Comparison of ENCODE assay signal across 22 mouse cellular contexts in genomic region chr3:103920094-103920493, GRCm38 (mm10). TPM values are rescaled to one million over a fixed set of nuclear protein-coding genes. Genes with fewer than 3 reads are reported as not detected.
DNase-seq lines count a peak whose midpoint lies in the region; ATAC-seq and TF ChIP-seq lines count a peak whose summit lies in the region.
"Had no signal": no experiment of that assay in that cellular context is flagged by ENCODE, and none has a peak within 500 bp of the region (broad histone marks: within the 10 kb centered on the region; RNA-seq: fewer than 3 reads in every experiment).

No protein-coding gene starts in this region.

- 67% methylated on average over 1 of the region's 1 CpGs for WGBS in liver, embryonic 11.5 days

- H3K27ac ChIP-seq in liver, embryonic 11.5 days (ENCODE audit: low read depth, low read length): no peak overlapping the region
- H3K27ac ChIP-seq: embryonic facial prominence, embryonic 12.5 days; heart, adult 2 months; heart, embryonic 15.5 days; hindbrain, embryonic 10.5 days; hindbrain, embryonic 14.5 days had no signal

- DNase-seq in 416B (ENCODE audit: low read depth): peak; percentile 58
- peak; percentile 12 for DNase-seq in G1E (ENCODE audit: low spot score)
- DNase-seq in liver, embryonic 11.5 days (ENCODE audit: low spot score): no peak
- no peak for DNase-seq in spleen, postnatal 4 days (ENCODE audit: low spot score in 2 of 2)
- DNase-seq in cerebellum, postnatal 25 days: no peak
- DNase-seq: adrenal gland, postnatal 14 days; B cell, adult 2 months; cerebellum, adult 18-20 months; cerebellum, postnatal 10 days; gastrocnemius, postnatal 10 days; heart, adult 2 months; heart, postnatal 14 days had no signal

- H3K9me3 ChIP-seq in G1E (replicated peaks): no peaks in the 10 kb centered on the region
- H3K9me3 ChIP-seq in liver, embryonic 11.5 days (ENCODE audit: control insufficient read depth, low read length): no peaks in the 10 kb centered on the region
- H3K9me3 ChIP-seq: embryonic facial prominence, embryonic 12.5 days; heart, embryonic 15.5 days; hindbrain, embryonic 10.5 days had no signal

- no peak overlapping the region for H3K4me2 ChIP-seq in liver, embryonic 11.5 days
- H3K4me2 ChIP-seq: embryonic facial prominence, embryonic 12.5 days; heart, embryonic 11.5 days; heart, embryonic 15.5 days; hindbrain, embryonic 14.5 days had no signal

- TF ChIP-seq CTCF in G1E (IDR thresholded peaks at IDR 0.05; ENCODE audit: low read depth, low read length): no peak

- peaks cover 18% of the 10 kb centered on the region for H3K36me3 ChIP-seq in G1E (replicated peaks)
- no peaks in the 10 kb centered on the region for H3K36me3 ChIP-seq in liver, embryonic 11.5 days (ENCODE audit: control insufficient read depth, insufficient read depth, low read length)
- H3K36me3 ChIP-seq: embryonic facial prominence, embryonic 12.5 days had no signal

- ATAC-seq in G1E (ENCODE audit: extremely low read depth, insufficient number of reproducible peaks, low FRiP score, poor library complexity, severe bottlenecking): no peak
- ATAC-seq in liver, embryonic 11.5 days (replicated peaks; ENCODE audit: low FRiP score): peak; percentile 52; the same call in 1 of the 2 replicates
- peak; percentile 58 for ATAC-seq in megakaryocyte-erythroid progenitor cell, adult 5-6 weeks (replicated peaks; ENCODE audit: low FRiP score, low TSS enrichment, poor library complexity, severe bottlenecking)
- ATAC-seq: activated CD4-positive, CD25-positive, alpha-beta regulatory T cell, adult 4 months; CD4-positive, CD25-positive, alpha-beta regulatory T cell, adult 4 months; forebrain, embryonic 16.5 days; Patski had no signal

- H3K9ac ChIP-seq in liver, embryonic 11.5 days (ENCODE audit: low read depth, low read length): no peak overlapping the region
- H3K9ac ChIP-seq: embryonic facial prominence, embryonic 12.5 days; heart, embryonic 15.5 days; hindbrain, embryonic 14.5 days had no signal

- H3K4me1 ChIP-seq in G1E (ENCODE audit: insufficient read depth, low read depth, low read length): peaks cover 38% of the 10 kb centered on the region
- peaks cover 24% of the 10 kb centered on the region for H3K4me1 ChIP-seq in liver, embryonic 11.5 days (replicated peaks; ENCODE audit: control insufficient read depth, insufficient read depth, low read length)

- no peak overlapping the region; the same call in 1 of the 2 replicates for H3K4me3 ChIP-seq in G1E (ENCODE audit: low read depth, low read length)
- H3K4me3 ChIP-seq in liver, embryonic 11.5 days (ENCODE audit: low read depth, low read length): no peak overlapping the region
- H3K4me3 ChIP-seq: embryonic facial prominence, embryonic 12.5 days; heart, adult 2 months; heart, embryonic 15.5 days; hindbrain, embryonic 10.5 days had no signal

- H3K27me3 ChIP-seq in G1E (ENCODE audit: insufficient read depth, low read length): no peaks in the 10 kb centered on the region
- no peaks in the 10 kb centered on the region for H3K27me3 ChIP-seq in liver, embryonic 11.5 days (replicated peaks; ENCODE audit: control insufficient read depth, insufficient read depth, low read length)
- H3K27me3 ChIP-seq: embryonic facial prominence, embryonic 12.5 days; heart, embryonic 15.5 days; Patski had no signal

RNA-seq across cellular contexts. Expression of gene Rsbn1, which starts 6.2 kb away (rescaled TPM):
- total RNA-seq in G1E (2014; fragmentation: Nextera tagmentation): 38.9 and 39.6 TPM in 2 replicates
- 29.4 and 34.7 TPM in 2 replicates for total RNA-seq in G1E (2017)
- polyA plus RNA-seq in G1E (2012): 13.3 and 16.5 TPM in 2 replicates
- 11.0 and 11.6 TPM in 2 replicates for polyA plus RNA-seq in liver, embryonic 11.5 days (2014; fragmentation: Nextera tagmentation; extraction: Ambion mirVana)
- 22.9 and 25.1 TPM in 2 replicates for total RNA-seq in megakaryocyte-erythroid progenitor cell, adult 5-6 weeks (2014; fragmentation: Nextera tagmentation)
- 30.6 and 38.4 TPM in 2 replicates for total RNA-seq in megakaryocyte-erythroid progenitor cell, adult 5-6 weeks (2017)

RNA-seq across cellular contexts. Expression of gene Phtf1, which starts 47.8 kb away (rescaled TPM):
- 14.4 and 17.2 TPM in 2 replicates for total RNA-seq in G1E (2014; fragmentation: Nextera tagmentation)
- total RNA-seq in G1E (2017): 34.8 and 36.1 TPM in 2 replicates
- polyA plus RNA-seq in G1E (2012): 13.3 and 19.5 TPM in 2 replicates
- polyA plus RNA-seq in liver, embryonic 11.5 days (2014; fragmentation: Nextera tagmentation; extraction: Ambion mirVana): 19.7 and 20.8 TPM in 2 replicates
- total RNA-seq in megakaryocyte-erythroid progenitor cell, adult 5-6 weeks (2014; fragmentation: Nextera tagmentation): 21.7 and 28.2 TPM in 2 replicates
- total RNA-seq in megakaryocyte-erythroid progenitor cell, adult 5-6 weeks (2017): 32.7 and 35.5 TPM in 2 replicates

Comparison
In these comparisons a context has a peak if more than half of its experiments do, and no peak if none do; other contexts are left out.
1. DNase-seq: peak in 416B (single experiment) and G1E (single experiment); none in liver, embryonic 11.5 days (single experiment), spleen, postnatal 4 days (0 of 2) and cerebellum, postnatal 25 days (0 of 2).